Mouse (Mus musculus): ENCODE measurements at regions not wholly inside any gene's neighbourhood (a gene's known extent, or its start where the extent isn't known, plus 50 kb on each side); places are given as distances from the start of the nearest gene placed in this dataset.

GRCm38 (mm10) chr11:38618707-38619106, 1382.9 kb upstream of the Tenm2 start:
- Histone ChIP-seq H3K27ac (replicated peaks) (no peak overlapping the region), H3K9me3 (no peaks in the 10 kb centered on the region), H3K4me3 (no peak overlapping the region), H3K36me3 (no peaks in the 10 kb centered on the region), H3K9ac (no peak overlapping the region), H3K4me1 (no peaks in the 10 kb centered on the region), H3K4me2 (no peak overlapping the region), H3K27me3 (replicated peaks) (no peaks in the 10 kb centered on the region)
- ATAC-seq (ENCODE audit: extremely low read depth, insufficient number of reproducible peaks, low FRiP score, low TSS enrichment) = no peak
- 74% methylated on average over 6 of the region's 6 CpGs for WGBS

GRCm38 (mm10) chr11:38600971-38601370, 1365.2 kb upstream of the Tenm2 start:
- H3K9me3 ChIP-seq = no peaks in the 10 kb centered on the region
- H3K4me3 ChIP-seq = no peak overlapping the region
- H3K4me1 ChIP-seq = no peaks in the 10 kb centered on the region
- no peaks in the 10 kb centered on the region for H3K27me3 ChIP-seq (replicated peaks)
- no peak for ATAC-seq (ENCODE audit: extremely low read depth, insufficient number of reproducible peaks, low FRiP score, low TSS enrichment)
- H3K9ac ChIP-seq = no peak overlapping the region
- 34% methylated on average over 4 of the region's 4 CpGs for WGBS
- no peak overlapping the region for H3K4me2 ChIP-seq
- H3K36me3 ChIP-seq = no peaks in the 10 kb centered on the region
- no peak overlapping the region for H3K27ac ChIP-seq (replicated peaks)

GRCm38 (mm10) chr11:38568515-38568914, 1332.8 kb upstream of the Tenm2 start:
- Histone ChIP-seq H3K4me1 (no peaks in the 10 kb centered on the region), H3K27ac (replicated peaks) (no peak overlapping the region), H3K27me3 (replicated peaks) (no peaks in the 10 kb centered on the region), H3K4me3 (no peak overlapping the region), H3K9me3 (no peaks in the 10 kb centered on the region), H3K36me3 (no peaks in the 10 kb centered on the region), H3K9ac (no peak overlapping the region), H3K4me2 (no peak overlapping the region)
- no peak for ATAC-seq (ENCODE audit: extremely low read depth, insufficient number of reproducible peaks, low FRiP score, low TSS enrichment)
- WGBS = 85% methylated on average over 1 of the region's 1 CpGs

GRCm38 (mm10) chr11:38543893-38544292, 1308.1 kb upstream of the Tenm2 start:
- no peak overlapping the region for H3K27ac ChIP-seq (replicated peaks)
- 7% methylated on average over 8 of the region's 8 CpGs for WGBS
- H3K4me3 ChIP-seq = no peak overlapping the region
- no peaks in the 10 kb centered on the region for H3K4me1 ChIP-seq
- ATAC-seq (ENCODE audit: extremely low read depth, insufficient number of reproducible peaks, low FRiP score, low TSS enrichment) = no peak
- no peak overlapping the region for H3K9ac ChIP-seq
- no peaks in the 10 kb centered on the region for H3K36me3 ChIP-seq
- no peaks in the 10 kb centered on the region for H3K27me3 ChIP-seq (replicated peaks)
- no peaks in the 10 kb centered on the region for H3K9me3 ChIP-seq
- 0 out of 2 replicates have a peak overlapping the region, but pooled peaks have one; percentile 22 for H3K4me2 ChIP-seq

GRCm38 (mm10) chr11:38540097-38540496, 1304.3 kb upstream of the Tenm2 start:
- H3K9ac ChIP-seq = no peak overlapping the region
- H3K4me2 ChIP-seq = no peak overlapping the region
- H3K9me3 ChIP-seq = no peaks in the 10 kb centered on the region
- no peak overlapping the region for H3K27ac ChIP-seq (replicated peaks)
- H3K36me3 ChIP-seq = no peaks in the 10 kb centered on the region
- WGBS = 78% methylated on average over 2 of the region's 2 CpGs
- no peaks in the 10 kb centered on the region for H3K27me3 ChIP-seq (replicated peaks)
- no peak overlapping the region for H3K4me3 ChIP-seq
- ATAC-seq (ENCODE audit: extremely low read depth, insufficient number of reproducible peaks, low FRiP score, low TSS enrichment) = no peak
- H3K4me1 ChIP-seq = no peaks in the 10 kb centered on the region

- no peak overlapping the region for H3K9ac ChIP-seq
- 67% methylated on average over 2 of the region's 2 CpGs for WGBS
- H3K27me3 ChIP-seq (replicated peaks) = no peaks in the 10 kb centered on the region
- H3K27ac ChIP-seq (replicated peaks) = no peak overlapping the region
- no peak overlapping the region for H3K4me2 ChIP-seq
- H3K4me3 ChIP-seq = no peak overlapping the region
- no peaks in the 10 kb centered on the region for H3K36me3 ChIP-seq
- no peaks in the 10 kb centered on the region for H3K4me1 ChIP-seq
- ATAC-seq (ENCODE audit: extremely low read depth, insufficient number of reproducible peaks, low FRiP score, low TSS enrichment) = no peak
- H3K9me3 ChIP-seq = no peaks in the 10 kb centered on the region
These were observed 1296.5 kb upstream of the Tenm2 start for GRCm38 (mm10) chr11:38532282-38532681.

GRCm38 (mm10) chr11:38509676-38510075, 1273.9 kb upstream of the Tenm2 start:
- Histone ChIP-seq H3K9ac (no peak overlapping the region), H3K27me3 (replicated peaks) (no peaks in the 10 kb centered on the region), H3K27ac (replicated peaks) (no peak overlapping the region), H3K36me3 (no peaks in the 10 kb centered on the region), H3K4me2 (no peak overlapping the region), H3K9me3 (no peaks in the 10 kb centered on the region), H3K4me1 (no peaks in the 10 kb centered on the region), H3K4me3 (no peak overlapping the region)
- no peak for ATAC-seq (ENCODE audit: extremely low read depth, insufficient number of reproducible peaks, low FRiP score, low TSS enrichment)
- 72% methylated on average over 4 of the region's 4 CpGs for WGBS

GRCm38 (mm10) chr11:38464239-38464596, 1228.5 kb upstream of the Tenm2 start:
- Histone ChIP-seq H3K9ac (no peak overlapping the region), H3K27me3 (replicated peaks) (no peaks in the 10 kb centered on the region), H3K4me3 (no peak overlapping the region), H3K4me2 (no peak overlapping the region), H3K27ac (replicated peaks) (no peak overlapping the region), H3K9me3 (no peaks in the 10 kb centered on the region), H3K36me3 (no peaks in the 10 kb centered on the region), H3K4me1 (no peaks in the 10 kb centered on the region)
- 72% methylated on average over 2 of the region's 2 CpGs for WGBS
- no peak for ATAC-seq (ENCODE audit: extremely low read depth, insufficient number of reproducible peaks, low FRiP score, low TSS enrichment)

GRCm38 (mm10) chr11:38463568-38464238, 1227.9 kb upstream of the Tenm2 start:
- Histone ChIP-seq H3K27ac (replicated peaks) (no peak overlapping the region), H3K36me3 (no peaks in the 10 kb centered on the region), H3K9ac (no peak overlapping the region)

GRCm38 (mm10) chr11:38443291-38443690, 1207.5 kb upstream of the Tenm2 start:
- no peaks in the 10 kb centered on the region for H3K27me3 ChIP-seq (replicated peaks)
- no peak overlapping the region for H3K4me3 ChIP-seq
- 77% methylated on average over 5 of the region's 5 CpGs for WGBS
- no peak overlapping the region for H3K27ac ChIP-seq (replicated peaks)
- no peak overlapping the region for H3K9ac ChIP-seq
- no peak for ATAC-seq (ENCODE audit: extremely low read depth, insufficient number of reproducible peaks, low FRiP score, low TSS enrichment)
- no peaks in the 10 kb centered on the region for H3K4me1 ChIP-seq
- no peaks in the 10 kb centered on the region for H3K9me3 ChIP-seq
- no peaks in the 10 kb centered on the region for H3K36me3 ChIP-seq
- H3K4me2 ChIP-seq = no peak overlapping the region

More at GRCm38 (mm10) chr11:38463568-38464238, 1227.9 kb upstream of the Tenm2 start:
- Histone ChIP-seq H3K4me3 (no peak overlapping the region), H3K27me3 (replicated peaks) (no peaks in the 10 kb centered on the region), H3K9me3 (no peaks in the 10 kb centered on the region), H3K4me2 (no peak overlapping the region), H3K4me1 (no peaks in the 10 kb centered on the region)
- 49% methylated on average over 4 of the region's 4 CpGs for WGBS
- ATAC-seq (ENCODE audit: extremely low read depth, insufficient number of reproducible peaks, low FRiP score, low TSS enrichment) = no peak

- Histone ChIP-seq H3K9ac (no peak overlapping the region), H3K27ac (replicated peaks) (no peak overlapping the region), H3K4me2 (no peak overlapping the region), H3K4me1 (no peaks in the 10 kb centered on the region), H3K36me3 (no peaks in the 10 kb centered on the region), H3K27me3 (replicated peaks) (no peaks in the 10 kb centered on the region), H3K4me3 (no peak overlapping the region), H3K9me3 (no peaks in the 10 kb centered on the region)
- 37% methylated on average over 1 of the region's 1 CpGs for WGBS
- no peak for ATAC-seq (ENCODE audit: extremely low read depth, insufficient number of reproducible peaks, low FRiP score, low TSS enrichment)
These were observed 1174.5 kb upstream of the Tenm2 start for GRCm38 (mm10) chr11:38410302-38410701.

GRCm38 (mm10) chr11:38397771-38398170, 1162.0 kb upstream of the Tenm2 start:
- H3K4me1 ChIP-seq = no peaks in the 10 kb centered on the region
- no peaks in the 10 kb centered on the region for H3K27me3 ChIP-seq (replicated peaks)
- no peak overlapping the region for H3K4me3 ChIP-seq
- H3K9ac ChIP-seq = no peak overlapping the region
- no peak for ATAC-seq (ENCODE audit: extremely low read depth, insufficient number of reproducible peaks, low FRiP score, low TSS enrichment)
- no peaks in the 10 kb centered on the region for H3K36me3 ChIP-seq
- no peak overlapping the region for H3K4me2 ChIP-seq
- H3K27ac ChIP-seq (replicated peaks) = no peak overlapping the region
- no peaks in the 10 kb centered on the region for H3K9me3 ChIP-seq
